ENCODE assay signal across 11 mouse cellular contexts in genomic region chr7:96835313-96835712, GRCm38 (mm10).
DNase-seq lines count a peak whose midpoint lies in the region; ATAC-seq and TF ChIP-seq lines count a peak whose summit lies in the region.
"Had no signal": no experiment of that assay in that cellular context is flagged by ENCODE, and none has a peak within 500 bp of the region (broad histone marks: within the 10 kb centered on the region; RNA-seq: fewer than 3 reads in every experiment).

No protein-coding gene starts in this region.

- TF ChIP-seq EP300 in stomach, postnatal 0 days (optimal IDR thresholded peaks at IDR 0.05) = no peak
- TF ChIP-seq EP300 in heart, adult 2 months (IDR thresholded peaks at IDR 0.05; ENCODE audit: insufficient read depth, low read depth, low read length) = no peak

- WGBS in hindbrain, embryonic 14.5 days = 35% methylated on average over 2 of the region's 2 CpGs
- 78% methylated on average over 2 of the region's 2 CpGs for WGBS in hindbrain, embryonic 11.5 days
- 26% methylated on average over 2 of the region's 2 CpGs for WGBS in stomach, embryonic 14.5 days
- WGBS in stomach, postnatal 0 days = 30% methylated on average over 2 of the region's 2 CpGs
- 32% methylated on average over 2 of the region's 2 CpGs for WGBS in limb, embryonic 13.5 days
- WGBS in heart, adult 2 months = 70% methylated on average over 2 of the region's 2 CpGs

- H3K79me2 ChIP-seq in heart, adult 2 months (replicated peaks; ENCODE audit: control insufficient read depth, insufficient read depth, low read length) = no peaks in the 10 kb centered on the region

- TF ChIP-seq POLR2A in heart, adult 2 months (IDR thresholded peaks at IDR 0.05; ENCODE audit: insufficient read depth, low read depth, low read length) = no peak

- ATAC-seq in hindbrain, embryonic 14.5 days (ENCODE audit: low FRiP score) = no peak
- no peak for ATAC-seq in hindbrain, embryonic 11.5 days (ENCODE audit: low FRiP score)
- peak; percentile 53; the same call in 1 of the 2 replicates for ATAC-seq in stomach, embryonic 14.5 days (ENCODE audit: insufficient number of reproducible peaks, insufficient read depth, low FRiP score, low read depth)
- no peak for ATAC-seq in stomach, postnatal 0 days (ENCODE audit: low FRiP score, low TSS enrichment)
- peak; percentile 54; the same call in 1 of the 2 replicates for ATAC-seq in limb, embryonic 13.5 days (ENCODE audit: low FRiP score, low read depth)

- TF ChIP-seq CTCF in stomach, postnatal 0 days (IDR thresholded peaks at IDR 0.05; ENCODE audit: low read depth) = no peak
- TF ChIP-seq CTCF in heart, adult 2 months (IDR thresholded peaks at IDR 0.05) = no peak

- no peak overlapping the region for H3K4me3 ChIP-seq in hindbrain, embryonic 14.5 days (replicated peaks; ENCODE audit: low read length)
- no peak overlapping the region for H3K4me3 ChIP-seq in hindbrain, embryonic 11.5 days (ENCODE audit: low read depth, low read length)
- no peak overlapping the region for H3K4me3 ChIP-seq in stomach, embryonic 14.5 days (ENCODE audit: low read depth, low read length)
- no peak overlapping the region for H3K4me3 ChIP-seq in stomach, postnatal 0 days (ENCODE audit: low read depth, low read length)
- no peak overlapping the region for H3K4me3 ChIP-seq in limb, embryonic 13.5 days
- H3K4me3 ChIP-seq in heart, adult 2 months = no peak overlapping the region
- H3K4me3 ChIP-seq: heart, embryonic 12.5 days; megakaryocyte, embryonic 14.5 days had no signal

- H3K9me3 ChIP-seq in hindbrain, embryonic 14.5 days (ENCODE audit: control insufficient read depth, low read length) = no peaks in the 10 kb centered on the region
- no peaks in the 10 kb centered on the region for H3K9me3 ChIP-seq in hindbrain, embryonic 11.5 days (ENCODE audit: control insufficient read depth, low read length)
- no peaks in the 10 kb centered on the region for H3K9me3 ChIP-seq in stomach, embryonic 14.5 days (ENCODE audit: control insufficient read depth, low read depth, low read length)
- H3K9me3 ChIP-seq in stomach, postnatal 0 days (ENCODE audit: control insufficient read depth, low read length) = no peaks in the 10 kb centered on the region
- no peaks in the 10 kb centered on the region for H3K9me3 ChIP-seq in limb, embryonic 13.5 days
- H3K9me3 ChIP-seq: heart, embryonic 12.5 days had no signal

- H3K36me3 ChIP-seq in hindbrain, embryonic 14.5 days (replicated peaks; ENCODE audit: control insufficient read depth, insufficient read depth) = peaks cover 13% of the 10 kb centered on the region; the same call in 1 of the 2 replicates
- no peaks in the 10 kb centered on the region for H3K36me3 ChIP-seq in hindbrain, embryonic 11.5 days (ENCODE audit: control insufficient read depth, insufficient read depth, low read length)
- no peaks in the 10 kb centered on the region for H3K36me3 ChIP-seq in stomach, embryonic 14.5 days (ENCODE audit: control insufficient read depth, insufficient read depth, low read length)
- H3K36me3 ChIP-seq in stomach, postnatal 0 days (ENCODE audit: control insufficient read depth, insufficient read depth, low read length) = no peaks in the 10 kb centered on the region
- H3K36me3 ChIP-seq in limb, embryonic 13.5 days = peaks cover 32% of the 10 kb centered on the region
- H3K36me3 ChIP-seq in heart, adult 2 months (ENCODE audit: control insufficient read depth, insufficient read depth, low read length) = no peaks in the 10 kb centered on the region
- H3K36me3 ChIP-seq: heart, embryonic 12.5 days had no signal

- H3K4me2 ChIP-seq in hindbrain, embryonic 14.5 days (replicated peaks) = no peak overlapping the region
- no peak overlapping the region for H3K4me2 ChIP-seq in hindbrain, embryonic 11.5 days (replicated peaks; ENCODE audit: low read depth, low read length)
- no peak overlapping the region for H3K4me2 ChIP-seq in stomach, embryonic 14.5 days (replicated peaks; ENCODE audit: low read depth, low read length)
- H3K4me2 ChIP-seq in stomach, postnatal 0 days (replicated peaks; ENCODE audit: low read depth) = no peak overlapping the region
- H3K4me2 ChIP-seq in limb, embryonic 13.5 days (replicated peaks) = no peak overlapping the region
- H3K4me2 ChIP-seq: heart, embryonic 12.5 days; liver, embryonic 11.5 days had no signal

- H3K9ac ChIP-seq in hindbrain, embryonic 14.5 days = no peak overlapping the region
- H3K9ac ChIP-seq in hindbrain, embryonic 11.5 days (ENCODE audit: low read depth, low read length) = no peak overlapping the region
- no peak overlapping the region for H3K9ac ChIP-seq in stomach, embryonic 14.5 days (replicated peaks; ENCODE audit: low read depth, low read length)
- no peak overlapping the region for H3K9ac ChIP-seq in stomach, postnatal 0 days (ENCODE audit: low read length)
- no peak overlapping the region for H3K9ac ChIP-seq in limb, embryonic 13.5 days
- no peak overlapping the region for H3K9ac ChIP-seq in heart, adult 2 months (ENCODE audit: low read depth, low read length)
- H3K9ac ChIP-seq: heart, embryonic 12.5 days had no signal

- DNase-seq in hindbrain, embryonic 14.5 days (ENCODE audit: low spot score) = no peak
- no peak for DNase-seq in hindbrain, embryonic 11.5 days (ENCODE audit: low spot score)
- no peak for DNase-seq in stomach, postnatal 0 days (ENCODE audit: low spot score)
- DNase-seq in frontal cortex, adult 2 months (ENCODE audit: extremely low spot score in 1 of 2, low spot score in 1 of 2) = no peak
- no peak for DNase-seq in heart, adult 2 months
- DNase-seq: spleen, adult 18-20 months had no signal

- peak overlapping the region; percentile 61 for H3K27ac ChIP-seq in hindbrain, embryonic 14.5 days
- H3K27ac ChIP-seq in hindbrain, embryonic 11.5 days (ENCODE audit: low read depth, low read length) = no peak overlapping the region
- H3K27ac ChIP-seq in stomach, embryonic 14.5 days (ENCODE audit: low read length) = peak overlapping the region; percentile 84; the same call in 1 of the 2 replicates
- no peak overlapping the region for H3K27ac ChIP-seq in stomach, postnatal 0 days (replicated peaks)
- no peak overlapping the region for H3K27ac ChIP-seq in limb, embryonic 13.5 days
- H3K27ac ChIP-seq in heart, adult 2 months = no peak overlapping the region

- no peaks in the 10 kb centered on the region for H3K27me3 ChIP-seq in hindbrain, embryonic 14.5 days (ENCODE audit: control insufficient read depth, insufficient read depth, low read length)
- no peaks in the 10 kb centered on the region for H3K27me3 ChIP-seq in hindbrain, embryonic 11.5 days (ENCODE audit: control insufficient read depth, insufficient read depth, low read length)
- no peaks in the 10 kb centered on the region for H3K27me3 ChIP-seq in stomach, embryonic 14.5 days (ENCODE audit: control insufficient read depth, insufficient read depth, low read length)
- no peaks in the 10 kb centered on the region for H3K27me3 ChIP-seq in stomach, postnatal 0 days (ENCODE audit: control insufficient read depth, insufficient read depth, low read length)
- H3K27me3 ChIP-seq in limb, embryonic 13.5 days = no peaks in the 10 kb centered on the region
- H3K27me3 ChIP-seq in heart, adult 2 months (ENCODE audit: control insufficient read depth, insufficient read depth, low read length) = no peaks in the 10 kb centered on the region
- H3K27me3 ChIP-seq: heart, embryonic 12.5 days had no signal

- H3K4me1 ChIP-seq in hindbrain, embryonic 14.5 days (replicated peaks; ENCODE audit: control insufficient read depth, insufficient read depth, low read length) = peaks cover 32% of the 10 kb centered on the region
- H3K4me1 ChIP-seq in hindbrain, embryonic 11.5 days (replicated peaks; ENCODE audit: control insufficient read depth, insufficient read depth, low read length) = no peaks in the 10 kb centered on the region
- peaks cover 8% of the 10 kb centered on the region; the same call in 1 of the 2 replicates for H3K4me1 ChIP-seq in stomach, embryonic 14.5 days (ENCODE audit: control insufficient read depth, insufficient read depth, low read length)
- H3K4me1 ChIP-seq in stomach, postnatal 0 days (replicated peaks; ENCODE audit: control insufficient read depth, insufficient read depth) = no peaks in the 10 kb centered on the region; the same call in 1 of the 2 replicates
- peaks cover 17% of the 10 kb centered on the region for H3K4me1 ChIP-seq in limb, embryonic 13.5 days
- H3K4me1 ChIP-seq in heart, adult 2 months (ENCODE audit: control insufficient read depth, insufficient read depth, low read length) = no peaks in the 10 kb centered on the region

- intact Hi-C loops in heart, adult 2 months (cut with DNase I) = no loop called here

Comparison
In these comparisons a context has a peak if more than half of its experiments do, and no peak if none do; other contexts are left out.
1. ATAC-seq: peak in stomach, embryonic 14.5 days (single experiment) and limb, embryonic 13.5 days (single experiment); none in hindbrain, embryonic 14.5 days (single experiment), hindbrain, embryonic 11.5 days (single experiment) and stomach, postnatal 0 days (single experiment).
2. H3K27ac ChIP-seq: peak in hindbrain, embryonic 14.5 days (single experiment) and stomach, embryonic 14.5 days (single experiment); none in hindbrain, embryonic 11.5 days (single experiment), stomach, postnatal 0 days (single experiment), limb, embryonic 13.5 days (single experiment) and heart, adult 2 months (single experiment).